9 mouse cellular contexts compared by ENCODE assay signal in genomic region chr11:77070721-77071120, GRCm38 (mm10). TPM values are rescaled to one million over a fixed set of nuclear protein-coding genes. Genes with fewer than 3 reads are reported as not detected.
A peak's percentile ranks its signal among the peaks of the same experiment; 100 is the strongest.
DNase-seq lines count a peak whose midpoint lies in the region; ATAC-seq and TF ChIP-seq lines count a peak whose summit lies in the region.
"Had no signal": no experiment of that assay in that cellular context is flagged by ENCODE, and none has a peak within 500 bp of the region (broad histone marks: within the 10 kb centered on the region; RNA-seq: fewer than 3 reads in every experiment).

No protein-coding gene starts in this region.

- DNase-seq in forebrain, postnatal 0 days, result no peak
- DNase-seq in forebrain, embryonic 11.5 days (ENCODE audit: low spot score), result no peak
- peak; percentile 27 for DNase-seq in liver, postnatal 0 days
- DNase-seq in ZHBTc4 (ENCODE audit: low read depth, low spot score), result peak; percentile 19
- peak; percentile 19 for DNase-seq in naive thymus-derived CD4-positive, alpha-beta T cell, adult 2 months (ENCODE audit: low read depth)
- no peak for DNase-seq in frontal cortex, postnatal 10 days (ENCODE audit: low spot score in 2 of 2)

- H3K9ac ChIP-seq in forebrain, postnatal 0 days, result no peak overlapping the region
- H3K9ac ChIP-seq in forebrain, embryonic 11.5 days (ENCODE audit: low read length), result no peak overlapping the region
- H3K9ac ChIP-seq in liver, postnatal 0 days (replicated peaks), result no peak overlapping the region
- no peak overlapping the region for H3K9ac ChIP-seq in liver, embryonic 12.5 days
- H3K9ac ChIP-seq: midbrain, embryonic 13.5 days had no signal

- H3K4me2 ChIP-seq in forebrain, postnatal 0 days (ENCODE audit: low read depth), result no peak overlapping the region
- no peak overlapping the region for H3K4me2 ChIP-seq in forebrain, embryonic 11.5 days (ENCODE audit: low read depth, low read length, severe bottlenecking)
- H3K4me2 ChIP-seq in liver, postnatal 0 days (ENCODE audit: low read depth, low read length), result no peak overlapping the region
- no peak overlapping the region for H3K4me2 ChIP-seq in liver, embryonic 12.5 days
- H3K4me2 ChIP-seq: midbrain, embryonic 13.5 days had no signal

- H3K4me3 ChIP-seq in forebrain, postnatal 0 days (ENCODE audit: low read depth, low read length), result no peak overlapping the region
- no peak overlapping the region for H3K4me3 ChIP-seq in forebrain, embryonic 11.5 days (ENCODE audit: low read depth, low read length)
- no peak overlapping the region for H3K4me3 ChIP-seq in liver, postnatal 0 days (ENCODE audit: low read depth, low read length)
- no peak overlapping the region for H3K4me3 ChIP-seq in liver, embryonic 12.5 days
- H3K4me3 ChIP-seq: midbrain, embryonic 13.5 days had no signal

- H3K36me3 ChIP-seq in forebrain, postnatal 0 days (ENCODE audit: insufficient read depth), result peaks cover 10% of the 10 kb centered on the region; the same call in 1 of the 2 replicates
- no peaks in the 10 kb centered on the region; the same call in 1 of the 2 replicates for H3K36me3 ChIP-seq in forebrain, embryonic 11.5 days (ENCODE audit: control insufficient read depth, insufficient read depth, low read length)
- H3K36me3 ChIP-seq in liver, postnatal 0 days (replicated peaks; ENCODE audit: insufficient read depth, low read length), result peaks cover 18% of the 10 kb centered on the region; the same call in 1 of the 2 replicates
- peaks cover 54% of the 10 kb centered on the region for H3K36me3 ChIP-seq in liver, embryonic 12.5 days

- WGBS in forebrain, postnatal 0 days, result 76% methylated on average over 4 of the region's 4 CpGs
- 85% methylated on average over 4 of the region's 4 CpGs for WGBS in forebrain, embryonic 11.5 days
- WGBS in liver, postnatal 0 days (ENCODE audit: insufficient replicate concordance), result 77% methylated on average over 4 of the region's 4 CpGs
- WGBS in liver, embryonic 12.5 days (ENCODE audit: insufficient replicate concordance), result 69% methylated on average over 4 of the region's 4 CpGs

- H3K27ac ChIP-seq in forebrain, postnatal 0 days (ENCODE audit: low read depth, low read length), result no peak overlapping the region
- no peak overlapping the region for H3K27ac ChIP-seq in forebrain, embryonic 11.5 days (ENCODE audit: low read depth, low read length)
- H3K27ac ChIP-seq in liver, postnatal 0 days (ENCODE audit: low read depth), result no peak overlapping the region
- no peak overlapping the region for H3K27ac ChIP-seq in liver, embryonic 12.5 days
- H3K27ac ChIP-seq: midbrain, embryonic 13.5 days had no signal

- no peak for TF ChIP-seq EP300 in liver, postnatal 0 days (IDR thresholded peaks at IDR 0.05; ENCODE audit: low read depth)

- H3K27me3 ChIP-seq in forebrain, postnatal 0 days (ENCODE audit: insufficient read depth, low read length), result no peaks in the 10 kb centered on the region
- H3K27me3 ChIP-seq in forebrain, embryonic 11.5 days (ENCODE audit: control insufficient read depth, insufficient read depth, low read length), result no peaks in the 10 kb centered on the region
- H3K27me3 ChIP-seq in liver, postnatal 0 days (ENCODE audit: insufficient read depth, low read length), result no peaks in the 10 kb centered on the region
- H3K27me3 ChIP-seq in liver, embryonic 12.5 days (replicated peaks), result no peaks in the 10 kb centered on the region
- H3K27me3 ChIP-seq: midbrain, embryonic 13.5 days had no signal

- H3K9me3 ChIP-seq in forebrain, postnatal 0 days (ENCODE audit: low read length), result no peaks in the 10 kb centered on the region
- no peaks in the 10 kb centered on the region for H3K9me3 ChIP-seq in forebrain, embryonic 11.5 days (ENCODE audit: control insufficient read depth, low read length)
- no peaks in the 10 kb centered on the region for H3K9me3 ChIP-seq in liver, postnatal 0 days (ENCODE audit: low read length)
- H3K9me3 ChIP-seq in liver, embryonic 12.5 days (replicated peaks), result no peaks in the 10 kb centered on the region
- H3K9me3 ChIP-seq: midbrain, embryonic 13.5 days had no signal

- no peaks in the 10 kb centered on the region for H3K4me1 ChIP-seq in forebrain, postnatal 0 days (ENCODE audit: insufficient read depth)
- H3K4me1 ChIP-seq in forebrain, embryonic 11.5 days (replicated peaks; ENCODE audit: control insufficient read depth, insufficient read depth, low read length), result no peaks in the 10 kb centered on the region
- no peaks in the 10 kb centered on the region for H3K4me1 ChIP-seq in liver, postnatal 0 days (ENCODE audit: insufficient read depth)
- peaks cover 11% of the 10 kb centered on the region; the same call in 1 of the 2 replicates for H3K4me1 ChIP-seq in liver, embryonic 12.5 days
- H3K4me1 ChIP-seq: midbrain, embryonic 13.5 days had no signal

- TF ChIP-seq CTCF in forebrain, postnatal 0 days (IDR thresholded peaks at IDR 0.05; ENCODE audit: low read depth), result peak; percentile 42
- TF ChIP-seq CTCF in liver, postnatal 0 days (IDR thresholded peaks at IDR 0.05; ENCODE audit: low read depth), result peak; percentile 57

- no peak for ATAC-seq in forebrain, postnatal 0 days
- ATAC-seq in forebrain, embryonic 11.5 days (replicated peaks; ENCODE audit: low FRiP score), result no peak
- ATAC-seq in liver, postnatal 0 days, result no peak
- ATAC-seq in liver, embryonic 12.5 days, result no peak
- no peak for ATAC-seq in monocyte, adult 5-6 weeks (replicated peaks; ENCODE audit: insufficient number of reproducible peaks, low FRiP score, low TSS enrichment, poor library complexity, severe bottlenecking)
- ATAC-seq: midbrain, embryonic 13.5 days had no signal

RNA-seq across cellular contexts. Expression of gene Nsrp1, which starts 7.5 kb away (rescaled TPM):
- 4.2 and 5.7 TPM in 2 replicates for total RNA-seq in forebrain, postnatal 0 days (2014; rRNA removed)
- polyA plus RNA-seq in forebrain, postnatal 0 days (2015; fragmentation: Nextera tagmentation; extraction: Ambion mirVana), result 46.4 and 49.9 TPM in 2 replicates
- polyA plus RNA-seq in forebrain, embryonic 11.5 days (2014; fragmentation: Nextera tagmentation; extraction: Ambion mirVana), result 60.4 and 67.6 TPM in 2 replicates
- 33.9 and 34.3 TPM in 2 replicates for polyA plus RNA-seq in liver, postnatal 0 days (2015; fragmentation: Nextera tagmentation; extraction: Ambion mirVana)
- polyA plus RNA-seq in liver, embryonic 12.5 days (2016; fragmentation: Nextera tagmentation; extraction: Ambion mirVana), result 34.9 and 37.1 TPM in 2 replicates
- 38.3 to 53.1 TPM (median 43.4 TPM) in 3 replicates for total RNA-seq in monocyte, adult 5-6 weeks (2017)

Comparison
In these comparisons a context has a peak if more than half of its experiments do, and no peak if none do; other contexts are left out.
1. DNase-seq: peak in liver, postnatal 0 days (single experiment), ZHBTc4 (single experiment) and naive thymus-derived CD4-positive, alpha-beta T cell, adult 2 months (single experiment); none in forebrain, postnatal 0 days (single experiment), forebrain, embryonic 11.5 days (single experiment) and frontal cortex, postnatal 10 days (0 of 2).